Mouse (Mus musculus): ENCODE results near the gene Sox1.

Gene Sox1

DNA sequence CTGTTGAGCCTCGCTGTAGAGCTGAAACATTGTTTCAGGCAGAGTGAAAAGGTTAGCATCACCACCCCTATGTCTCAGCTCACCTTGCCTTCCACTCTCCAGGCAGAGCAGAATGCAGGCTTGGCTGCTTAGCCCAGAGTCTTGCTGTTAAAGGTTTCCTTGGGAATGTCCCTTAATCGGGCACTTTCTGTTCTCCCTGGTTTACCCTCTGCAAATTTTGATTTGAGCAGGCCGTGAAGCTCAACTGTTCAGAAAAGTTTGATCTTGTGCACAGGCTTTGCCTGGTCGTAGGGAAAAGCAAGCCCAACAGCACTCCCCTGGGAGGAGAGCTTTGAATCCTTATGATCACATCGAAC, 6.0 kb upstream of the Sox1 start:
- DNase-seq (ENCODE audit: low spot score in 2 of 2), result no peak

DNA sequence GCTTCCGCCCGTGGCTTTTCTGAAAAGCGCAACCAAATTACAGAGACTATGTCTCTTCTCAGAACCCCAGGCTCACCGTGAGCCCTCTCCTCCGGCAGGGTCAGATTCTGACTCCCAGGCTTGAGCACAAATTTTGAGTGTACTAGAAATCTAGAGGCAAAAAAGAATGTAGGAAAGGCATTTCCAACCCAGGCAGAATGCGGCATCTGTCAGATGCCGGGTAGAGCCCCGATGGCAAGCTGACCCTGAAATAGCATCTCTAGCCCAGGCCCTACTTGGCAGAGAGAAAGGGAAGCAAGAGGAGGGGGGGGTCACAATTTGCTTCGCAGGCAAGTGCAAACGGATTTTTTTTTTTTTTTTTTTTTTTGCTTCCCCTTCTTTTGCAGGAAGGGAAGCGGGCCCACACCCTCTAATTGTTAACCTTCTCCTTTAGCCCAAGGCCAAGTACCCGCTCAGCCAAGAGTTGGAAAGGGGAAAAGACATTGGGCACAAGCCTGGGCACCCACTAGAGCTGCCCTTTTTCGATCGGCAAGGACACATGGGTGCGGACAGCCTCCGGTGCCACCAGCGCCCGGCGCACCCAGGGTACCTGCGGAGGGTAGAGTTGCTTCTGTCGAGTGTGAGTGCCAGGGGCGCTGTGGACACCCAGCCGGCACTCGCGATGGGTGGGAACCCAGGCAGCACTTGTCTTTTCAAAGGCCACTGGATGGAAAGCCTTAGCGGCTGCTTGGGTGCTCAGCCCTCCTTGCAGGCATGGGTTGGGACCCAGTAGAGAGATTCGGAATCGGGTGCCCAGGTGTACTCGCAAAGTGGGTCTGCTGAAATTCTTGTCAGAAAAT, 5.1 kb upstream of the Sox1 start:
- no peak for DNase-seq (ENCODE audit: low spot score in 2 of 2)

DNA sequence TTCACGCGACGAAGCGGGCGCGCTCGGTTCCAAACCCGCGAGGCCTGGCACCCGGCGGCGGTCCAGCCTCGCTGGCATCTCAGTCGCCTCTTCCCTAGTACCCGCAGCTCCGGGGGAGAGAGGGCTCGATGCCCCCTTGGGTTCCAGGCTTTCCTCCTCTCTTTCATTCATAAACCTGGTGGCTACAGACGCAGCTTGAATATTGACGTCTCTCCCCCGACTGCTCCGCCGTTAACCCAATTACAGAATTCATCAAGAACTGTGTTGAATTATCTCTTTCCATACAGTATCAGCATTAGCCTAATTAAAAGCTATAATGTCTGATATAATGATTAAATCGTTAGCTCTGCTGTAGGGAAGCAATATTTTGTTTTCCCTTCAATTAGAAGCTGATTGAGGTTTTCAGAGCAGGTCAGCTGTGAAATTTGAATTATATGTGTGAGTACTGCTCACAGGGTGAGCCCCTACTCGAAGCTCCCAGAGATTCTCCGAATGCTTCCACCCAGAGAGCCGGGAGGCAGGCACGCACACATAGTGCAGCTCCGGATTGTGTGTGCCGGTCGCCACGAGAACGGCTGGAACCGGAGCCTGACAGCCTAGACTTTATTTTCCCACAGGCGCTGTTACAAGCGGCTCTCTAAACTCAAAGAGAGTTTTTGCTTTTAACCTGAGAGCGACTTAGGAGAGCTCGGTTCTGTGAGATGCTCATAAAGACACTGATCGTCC, 4.3 kb upstream of the Sox1 start:
- no peak for DNase-seq (ENCODE audit: low spot score in 2 of 2)

DNA sequence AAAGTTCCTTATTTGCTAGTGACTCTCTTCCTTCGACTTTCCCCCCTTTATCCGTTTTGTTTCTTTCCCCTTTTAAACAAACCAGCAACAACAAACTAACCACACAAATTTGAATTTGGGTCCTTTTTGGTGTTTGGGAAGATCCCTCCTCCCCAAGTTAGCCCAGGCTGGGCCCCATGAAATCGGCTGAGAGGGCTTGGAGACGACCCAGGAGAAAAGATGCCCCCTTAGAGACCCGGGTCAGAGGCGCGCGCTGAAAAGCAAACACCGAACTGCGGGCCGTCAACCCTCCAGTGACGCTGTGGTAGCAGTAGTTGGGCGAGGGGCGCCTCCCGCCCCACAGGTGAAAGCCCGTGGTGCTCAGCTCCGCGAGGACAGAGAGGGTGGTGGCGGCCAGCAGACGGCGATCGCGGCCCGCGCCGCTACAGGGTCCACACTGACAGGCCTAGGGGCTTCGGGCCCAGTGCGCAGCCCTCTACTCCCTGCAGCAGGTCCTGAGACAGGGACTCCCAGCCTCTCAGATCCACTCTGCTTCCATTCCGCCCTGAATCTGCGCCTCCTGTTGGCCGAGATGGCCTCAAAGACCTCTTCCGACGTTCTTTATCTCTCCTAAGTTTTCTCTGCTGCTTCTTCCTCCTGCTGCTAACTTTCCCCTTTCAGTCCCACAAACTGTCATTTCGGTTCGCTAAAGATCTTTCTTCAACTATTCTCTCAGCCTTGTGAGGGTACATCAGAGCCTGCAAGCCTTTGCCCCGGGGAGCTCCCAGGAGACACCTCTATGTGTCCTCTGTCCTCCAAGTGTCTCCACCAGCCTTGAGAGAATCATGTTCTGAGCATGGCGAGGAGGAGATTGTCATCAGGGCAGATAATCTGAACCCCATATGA, 3.5 kb upstream of the Sox1 start:
- no peak for DNase-seq (ENCODE audit: low spot score in 2 of 2)

DNA sequence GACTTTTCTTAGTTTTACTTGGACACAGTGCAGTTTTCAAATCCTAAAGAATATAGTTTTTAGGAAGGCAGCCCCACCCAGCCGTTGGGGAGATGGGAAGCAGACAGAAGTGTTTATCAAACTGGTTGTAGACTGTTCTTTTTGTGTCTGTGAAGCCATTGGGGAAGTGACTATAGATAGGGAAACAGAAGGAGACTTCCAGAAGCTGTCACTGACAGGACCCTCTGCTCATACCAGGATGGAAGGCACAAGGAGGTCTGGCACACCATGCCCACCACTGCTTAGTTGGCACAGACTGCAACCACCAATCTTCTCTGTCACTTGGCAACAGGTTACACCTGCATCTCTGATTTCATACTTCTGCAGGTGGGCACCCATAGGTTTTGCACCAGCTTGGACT, 2.3 kb upstream of the Sox1 start:
- no peak for DNase-seq (ENCODE audit: low spot score in 2 of 2)

DNA sequence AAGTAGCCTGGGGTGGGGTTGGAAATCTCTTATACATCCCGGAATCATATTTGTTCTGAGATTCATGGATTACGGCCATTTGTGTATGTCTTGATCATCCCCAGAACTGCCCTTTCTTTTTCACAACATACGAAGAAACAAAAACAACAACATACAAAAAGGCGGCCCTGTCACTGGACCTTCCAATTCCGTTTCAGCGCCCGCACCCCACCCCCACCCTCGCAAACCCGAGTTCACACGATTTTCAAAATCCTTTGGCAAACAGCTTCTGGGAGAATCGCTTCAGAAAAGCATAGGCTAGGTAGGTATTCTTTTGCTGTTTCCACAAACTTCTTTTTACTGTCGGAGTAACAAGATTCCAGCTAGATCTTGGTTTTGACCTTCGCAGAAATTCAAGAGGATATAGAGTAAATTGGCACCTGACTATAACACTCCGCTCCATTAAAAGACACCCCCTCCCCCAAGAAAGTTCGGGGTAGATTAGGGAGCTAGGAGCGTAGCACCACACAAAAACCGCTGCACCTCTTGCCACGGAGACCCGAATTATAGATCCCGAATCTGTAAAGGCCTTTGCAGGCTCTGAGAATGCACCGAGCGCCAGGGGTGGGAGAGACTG, 602 bp upstream of the Sox1 start:
- DNase-seq (ENCODE audit: low spot score in 2 of 2), result no peak

DNA sequence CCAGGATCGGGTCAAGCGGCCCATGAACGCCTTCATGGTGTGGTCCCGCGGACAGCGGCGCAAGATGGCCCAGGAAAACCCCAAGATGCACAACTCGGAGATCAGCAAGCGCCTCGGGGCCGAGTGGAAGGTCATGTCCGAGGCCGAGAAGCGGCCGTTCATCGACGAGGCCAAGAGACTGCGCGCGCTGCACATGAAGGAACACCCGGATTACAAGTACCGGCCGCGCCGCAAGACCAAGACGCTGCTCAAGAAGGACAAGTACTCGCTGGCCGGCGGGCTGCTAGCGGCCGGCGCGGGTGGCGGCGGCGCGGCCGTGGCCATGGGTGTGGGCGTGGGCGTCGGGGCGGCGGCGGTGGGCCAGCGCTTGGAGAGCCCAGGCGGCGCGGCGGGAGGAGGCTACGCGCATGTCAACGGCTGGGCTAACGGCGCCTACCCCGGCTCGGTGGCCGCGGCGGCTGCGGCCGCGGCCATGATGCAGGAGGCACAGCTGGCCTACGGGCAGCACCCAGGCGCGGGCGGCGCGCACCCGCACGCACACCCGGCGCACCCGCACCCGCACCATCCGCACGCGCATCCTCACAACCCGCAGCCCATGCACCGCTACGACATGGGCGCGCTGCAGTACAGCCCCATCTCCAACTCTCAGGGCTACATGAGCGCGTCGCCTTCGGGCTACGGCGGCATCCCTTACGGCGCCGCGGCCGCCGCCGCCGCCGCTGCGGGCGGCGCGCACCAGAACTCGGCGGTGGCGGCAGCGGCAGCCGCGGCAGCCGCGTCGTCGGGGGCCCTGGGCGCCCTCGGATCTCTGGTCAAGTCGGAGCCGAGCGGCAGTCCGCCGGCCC, 1.6 kb downstream of the Sox1 start:
- no peak for DNase-seq (ENCODE audit: low spot score in 2 of 2)

DNA sequence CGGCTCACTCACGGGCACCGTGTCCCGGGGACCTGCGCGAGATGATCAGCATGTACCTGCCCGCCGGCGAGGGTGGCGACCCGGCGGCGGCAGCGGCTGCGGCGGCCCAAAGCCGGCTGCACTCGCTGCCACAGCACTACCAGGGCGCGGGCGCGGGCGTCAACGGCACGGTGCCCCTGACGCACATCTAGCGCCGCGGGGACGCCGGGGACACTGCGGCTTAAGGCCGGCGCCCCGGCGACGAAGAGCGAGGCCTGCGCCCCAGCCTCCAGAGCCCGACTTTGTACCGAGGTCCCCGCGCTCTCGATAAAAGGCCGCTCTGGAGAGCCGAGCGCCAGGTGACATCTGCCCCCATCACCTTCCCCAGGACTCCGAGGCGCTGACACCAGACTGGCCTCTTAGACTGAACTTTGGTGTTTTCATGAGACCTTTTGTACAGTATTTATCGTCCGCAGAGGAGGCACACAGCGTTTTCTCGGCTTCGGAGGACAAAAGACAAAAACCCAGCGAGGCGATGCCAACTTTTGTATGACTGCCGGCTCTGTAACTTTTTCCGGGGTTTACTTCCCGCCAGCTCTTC, 2.3 kb downstream of the Sox1 start:
- no peak for DNase-seq (ENCODE audit: low spot score in 2 of 2)

DNA sequence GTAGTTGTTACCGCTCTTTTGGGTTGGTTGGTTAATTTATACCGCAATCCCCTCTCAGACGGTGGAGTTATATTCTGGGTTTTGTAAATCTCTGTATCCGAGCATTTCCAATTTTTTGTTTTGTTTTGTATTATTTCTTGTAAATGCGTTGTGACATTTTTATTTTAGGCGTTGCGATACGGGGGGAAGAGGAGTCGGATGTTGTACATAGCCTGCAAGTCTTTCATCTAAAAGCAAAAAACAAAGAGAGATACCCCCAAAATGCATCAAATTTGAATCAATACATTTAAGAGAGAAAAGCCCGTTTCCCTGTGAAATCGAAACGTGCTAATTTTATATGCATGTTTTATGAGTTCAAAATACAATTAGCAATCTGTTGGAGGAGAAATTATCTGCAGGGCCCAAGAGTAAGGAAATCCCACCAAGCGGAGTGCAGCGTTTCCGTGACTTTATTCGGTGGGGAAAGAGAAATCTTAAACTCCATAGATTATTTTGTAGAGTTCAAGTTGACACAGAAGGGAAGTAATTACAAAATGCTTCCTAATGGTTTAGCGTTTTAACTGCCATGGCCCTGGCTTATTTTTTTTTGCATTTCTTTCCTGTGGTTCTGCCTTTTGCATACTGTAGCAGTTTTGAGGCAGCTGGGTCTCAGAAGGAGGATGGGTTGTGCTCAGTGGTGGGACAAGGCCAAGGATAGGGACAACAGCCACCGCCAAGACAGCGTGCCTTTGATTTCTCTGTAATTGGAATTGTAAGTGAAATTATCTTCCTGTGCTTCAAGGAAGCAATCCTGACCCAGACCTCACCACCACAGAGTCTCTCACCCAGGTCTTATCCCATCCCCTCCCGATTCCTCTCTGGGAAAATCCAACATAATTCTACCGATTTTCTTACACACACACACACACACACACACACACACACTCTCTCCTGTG, 3.2 kb downstream of the Sox1 start:
- DNase-seq (ENCODE audit: low spot score in 2 of 2), result no peak

DNA sequence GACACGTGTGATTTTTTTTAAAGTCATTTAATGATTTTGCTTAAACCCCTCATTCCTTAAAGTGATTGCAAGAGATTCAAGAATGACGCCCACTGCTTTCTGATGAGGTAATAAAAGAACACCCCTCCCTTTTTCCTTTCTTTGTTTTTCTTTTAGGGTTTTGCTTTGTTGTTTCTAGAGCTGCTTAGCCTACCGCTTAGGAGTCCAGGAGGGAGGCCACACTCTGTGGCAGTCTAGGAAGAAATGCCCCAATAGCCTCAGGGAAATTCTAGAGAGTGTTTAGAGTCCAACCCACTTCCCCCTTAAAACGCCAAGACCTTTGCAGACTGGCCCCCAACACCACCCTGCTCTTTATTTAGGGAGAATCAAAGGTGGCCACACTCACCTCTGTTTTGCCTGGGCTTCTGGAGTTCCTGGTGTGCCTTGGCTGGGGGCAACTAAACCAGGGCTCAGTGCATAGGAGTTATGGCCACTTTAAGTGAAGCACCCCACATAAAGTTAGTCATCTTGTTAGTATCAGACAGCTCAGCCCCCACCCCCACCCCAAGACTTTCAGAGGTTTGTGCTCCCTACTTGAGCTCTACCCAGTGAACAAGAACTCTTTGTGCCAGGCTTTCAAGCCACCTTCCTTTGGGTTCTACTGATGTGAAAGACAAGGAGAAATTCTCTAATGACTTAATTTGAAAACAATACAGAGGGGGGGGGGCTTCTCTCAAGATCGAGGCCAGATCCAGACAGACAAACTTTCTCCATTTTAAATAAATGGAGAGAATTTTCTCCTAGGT, 4.5 kb downstream of the Sox1 start:
- no peak for DNase-seq (ENCODE audit: low spot score in 2 of 2)

DNA sequence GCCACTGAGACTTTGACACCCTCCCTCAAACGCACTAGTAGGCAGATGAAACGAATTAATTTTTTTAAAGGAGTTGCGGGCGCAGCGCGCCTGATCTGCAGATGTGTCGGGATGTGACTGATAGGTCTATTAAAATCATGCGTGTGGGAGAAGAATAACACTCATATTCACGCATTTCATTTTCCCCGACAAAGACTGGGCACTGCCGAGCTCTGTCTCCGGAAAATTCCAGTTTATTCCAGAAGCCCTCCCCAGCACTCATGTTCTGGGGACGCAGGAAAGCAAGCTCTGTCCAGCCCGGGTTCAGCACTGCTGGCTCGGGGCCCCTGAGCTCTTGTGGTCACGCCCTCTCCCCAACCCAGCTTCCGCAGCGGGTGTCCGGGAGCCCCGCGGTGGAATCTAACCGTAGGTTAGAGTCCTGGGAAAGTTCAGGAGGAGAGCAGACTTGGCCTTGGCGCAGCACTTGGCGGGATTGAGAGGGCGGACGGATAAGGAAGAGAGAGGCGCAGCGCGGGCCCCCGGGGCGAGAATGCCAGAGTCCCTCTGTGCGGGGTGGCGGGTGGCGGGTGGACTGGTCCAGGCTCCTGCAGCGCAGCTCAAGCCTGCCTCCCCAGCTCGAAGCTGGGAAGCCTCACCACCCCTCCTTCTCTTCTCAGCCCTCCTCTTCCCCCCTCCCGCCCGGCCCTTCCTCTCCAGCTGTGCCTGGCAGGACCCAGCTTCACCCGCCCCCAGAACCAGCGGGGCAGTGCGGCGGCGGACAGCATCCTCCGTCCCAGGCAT, 5.7 kb downstream of the Sox1 start:
- no peak for DNase-seq (ENCODE audit: low spot score in 2 of 2)

DNA sequence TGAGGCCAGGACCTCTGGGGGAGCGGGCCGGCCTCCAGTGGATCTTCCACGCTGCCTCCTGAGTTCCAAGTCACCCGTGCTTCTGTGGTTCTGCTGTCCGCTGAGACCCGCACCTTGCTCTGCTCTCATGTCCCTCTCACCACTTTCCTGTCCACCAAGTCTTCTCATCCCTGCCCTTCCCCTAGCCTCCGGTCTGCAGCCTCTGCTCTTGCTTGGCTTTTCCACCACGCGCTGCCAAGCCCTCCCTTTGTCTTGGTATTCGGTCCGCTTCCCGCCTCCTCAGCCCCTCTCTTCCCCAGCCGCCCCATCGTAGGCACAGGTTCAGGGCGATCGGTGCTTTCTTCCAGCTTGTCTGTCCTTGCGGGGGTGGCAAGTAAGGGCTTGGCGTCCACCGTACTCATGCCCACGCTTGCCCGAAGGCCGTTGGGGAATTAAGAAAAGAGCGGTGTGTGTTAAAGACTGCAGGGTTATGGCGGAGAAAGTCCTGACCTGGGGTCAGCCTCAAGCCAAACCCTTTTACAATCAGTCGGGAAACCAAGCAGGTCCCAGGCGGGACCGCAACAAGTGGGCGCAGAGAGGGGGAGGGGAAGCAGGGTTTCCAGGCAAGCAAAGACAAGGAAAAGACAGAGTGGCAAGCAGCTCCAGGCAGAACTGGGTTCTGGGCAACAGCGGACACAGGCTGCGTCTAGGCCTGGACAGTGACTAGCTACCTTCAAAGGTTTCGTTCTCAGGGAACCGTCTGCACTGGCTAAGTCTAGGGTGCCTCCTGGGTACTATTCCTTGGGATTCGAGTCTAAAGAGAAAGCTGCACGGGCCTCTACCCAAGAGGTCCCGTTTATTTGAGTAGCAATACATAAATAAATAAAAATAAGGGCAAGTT, 6.5 kb downstream of the Sox1 start:
- DNase-seq (ENCODE audit: low spot score in 2 of 2), result no peak

DNA sequence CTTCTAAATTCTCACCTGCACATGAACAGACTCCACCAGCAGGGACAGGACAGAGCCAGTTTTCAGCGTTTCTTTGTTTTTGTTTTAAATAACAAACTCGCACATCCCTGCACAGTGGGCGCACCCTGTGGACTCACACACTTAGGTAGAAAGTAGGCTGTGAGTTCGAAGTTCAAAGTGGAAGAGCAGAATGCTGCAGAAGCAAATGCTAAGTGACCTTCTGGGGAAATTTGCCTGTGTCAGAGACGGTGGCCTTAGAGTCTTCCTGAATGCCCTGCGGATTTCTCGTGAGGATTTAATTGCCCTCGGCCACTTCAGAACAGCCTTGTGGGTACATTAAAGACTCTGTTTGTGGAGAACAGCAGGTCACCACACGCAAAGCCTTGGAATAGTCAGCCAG, 7.6 kb downstream of the Sox1 start:
- no peak for DNase-seq (ENCODE audit: low spot score in 2 of 2)

DNA sequence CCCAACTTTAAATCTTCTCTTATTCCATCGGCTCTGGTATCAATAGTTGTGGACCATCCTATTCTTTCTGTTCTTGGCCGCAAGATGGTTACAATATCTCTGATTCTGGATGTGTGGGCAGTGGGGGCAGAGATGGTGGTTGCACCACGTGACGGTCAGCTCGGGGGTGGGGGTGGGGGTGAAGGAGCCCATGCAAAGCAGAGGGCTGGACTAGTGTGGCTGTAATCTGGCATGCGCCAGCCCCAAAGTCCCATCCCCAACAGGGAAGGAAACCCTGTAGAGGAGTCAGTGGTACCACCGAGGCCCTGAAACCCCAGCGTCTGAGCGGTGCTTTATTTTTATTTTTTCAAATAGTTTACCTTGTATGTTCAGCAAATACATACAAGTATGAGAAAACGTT, 12.9 kb downstream of the Sox1 start:
- DNase-seq (ENCODE audit: low spot score in 2 of 2), result no peak

DNA sequence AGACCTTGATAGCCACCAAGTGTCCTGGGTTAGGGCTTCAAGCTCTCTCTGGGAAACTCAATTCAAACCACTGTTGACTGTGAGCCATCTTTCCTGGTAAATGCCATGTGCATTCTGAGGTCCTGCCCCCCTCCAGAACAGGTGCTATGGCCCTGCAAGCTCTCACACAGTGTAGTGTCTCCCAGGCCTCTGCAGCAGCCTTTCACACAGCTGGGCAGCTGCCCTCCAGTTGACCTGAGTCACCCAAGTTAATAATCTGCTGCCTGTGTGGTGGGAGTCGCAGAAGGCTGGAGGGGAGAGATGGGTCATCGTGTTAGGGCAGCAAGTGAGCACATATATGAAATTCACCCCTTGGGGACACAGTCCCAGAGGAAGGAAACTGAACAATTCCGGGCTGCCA, 14.9 kb downstream of the Sox1 start:
- no peak for DNase-seq (ENCODE audit: low spot score in 2 of 2)

DNA sequence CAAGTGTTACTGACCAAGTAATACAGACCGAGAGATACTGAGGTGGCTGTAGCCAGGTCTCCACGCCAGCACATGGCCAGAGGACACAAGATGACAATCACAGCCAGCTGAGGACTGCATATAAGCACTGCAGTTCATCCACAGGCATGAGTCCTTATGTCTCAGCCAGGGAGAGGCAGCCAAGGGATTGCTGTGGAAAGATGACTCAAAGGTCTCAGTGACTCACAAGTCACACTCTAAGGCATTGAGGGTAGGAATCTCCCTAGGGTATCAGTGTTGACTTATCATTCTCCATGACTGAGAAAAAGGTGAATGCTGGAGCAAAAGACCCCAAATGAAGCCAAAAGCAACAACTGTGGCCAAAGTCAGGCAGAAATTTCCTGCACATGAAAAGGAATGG, 22.0 kb downstream of the Sox1 start:
- no peak for DNase-seq (ENCODE audit: low spot score in 2 of 2)

DNA sequence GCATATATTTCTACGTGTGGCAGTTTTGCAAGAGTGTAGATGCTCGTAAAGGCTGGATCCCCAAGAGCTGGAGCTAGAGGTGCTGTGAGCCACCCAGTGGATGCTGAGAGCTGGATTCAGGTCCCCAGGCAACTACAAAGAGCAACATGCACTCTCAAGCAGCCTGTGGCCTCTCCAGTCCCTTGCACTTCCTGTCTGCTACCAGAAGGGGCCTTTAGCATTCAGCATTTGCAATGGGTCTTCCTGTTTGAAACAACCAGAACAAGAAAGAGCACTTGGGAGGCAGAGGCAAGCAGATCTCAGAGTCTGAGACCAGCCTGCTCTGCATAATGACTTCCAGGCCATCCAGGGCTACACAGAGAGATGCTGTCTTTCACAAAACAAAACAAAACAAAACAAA, 25.4 kb downstream of the Sox1 start:
- DNase-seq (ENCODE audit: low spot score in 2 of 2), result no peak
